Mouse (Mus musculus) urinary bladder, postnatal 36 days (tissue): ENCODE results near the gene Mybpc2.

ENCODE experiments used
- DNase-seq, 2 experiments: peaks; one replicate each; pipeline ENCODE4 v3.0.0; 2022; ENCODE audit warnings: low spot score in 2 of 2, mixed read lengths in 1 of 2

Mybpc2 gene

GRCm38 (mm10) chr7:44463556-44464225 lies 60.8 kb downstream of the Mybpc2 start:
- DNase-seq: no peak

GRCm38 (mm10) chr7:44463056-44463425 lies 61.4 kb downstream of the Mybpc2 start:
- no peak for DNase-seq

GRCm38 (mm10) chr7:44462218-44463055 lies 62.0 kb downstream of the Mybpc2 start:
- no peak for DNase-seq

- no peak for DNase-seq
Observed at GRCm38 (mm10) chr7:44461503-44462217, 62.8 kb downstream of the Mybpc2 start.

- no peak for DNase-seq
Observed at GRCm38 (mm10) chr7:44460767-44461502, 63.5 kb downstream of the Mybpc2 start.

GRCm38 (mm10) chr7:44460067-44460466 lies 64.4 kb downstream of the Mybpc2 start:
- DNase-seq: no peak

GRCm38 (mm10) chr7:44456302-44456701 lies 68.2 kb downstream of the Mybpc2 start:
- no peak for DNase-seq

- DNase-seq: no peak
Observed at GRCm38 (mm10) chr7:44453256-44453655, 71.2 kb downstream of the Mybpc2 start.
